Mouse (Mus musculus): ENCODE measurements around the gene Cenpb.

DNA sequence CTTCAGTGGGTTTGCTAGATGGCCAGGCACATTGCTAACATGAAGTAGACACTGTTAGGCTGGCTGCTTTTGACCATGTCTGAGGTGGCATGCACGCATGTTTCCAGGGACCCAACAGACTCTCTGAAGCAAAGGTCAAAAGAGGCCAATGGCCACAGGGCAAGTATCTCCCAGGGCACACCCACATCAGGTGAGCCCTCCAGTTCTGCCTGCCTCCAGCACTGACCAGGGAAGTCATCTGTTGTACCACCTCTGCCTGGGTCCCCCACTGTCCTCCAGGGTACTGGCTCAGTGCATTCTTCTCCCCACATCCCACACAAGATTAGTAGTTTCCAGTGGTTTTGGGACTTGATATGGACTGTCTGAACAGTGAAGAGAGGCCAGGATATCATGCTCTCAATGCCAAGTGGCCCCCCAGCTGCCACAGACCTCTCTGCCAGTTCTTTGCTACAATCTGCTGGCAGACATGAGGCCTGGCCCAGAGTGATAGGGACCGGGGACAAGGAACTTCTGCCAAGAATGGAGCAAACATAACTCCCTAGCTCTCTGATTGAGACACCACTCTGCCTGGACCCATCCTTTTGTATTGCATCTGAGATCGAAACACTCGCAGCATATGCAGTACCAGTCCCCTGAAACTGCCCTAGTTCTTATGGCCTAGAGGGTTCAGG is 29.4 kb upstream of the Cenpb start:
- TF ChIP-seq CTCF (IDR thresholded peaks at IDR 0.05; ENCODE audit: control insufficient read depth, insufficient read depth, low read length) (no peak), POLR2A (IDR thresholded peaks at IDR 0.05; ENCODE audit: borderline replicate concordance, control insufficient read depth, low read depth, low read length) (no peak)

Data from bone marrow, adult 2 months (tissue).